In the genomic region with DNA sequence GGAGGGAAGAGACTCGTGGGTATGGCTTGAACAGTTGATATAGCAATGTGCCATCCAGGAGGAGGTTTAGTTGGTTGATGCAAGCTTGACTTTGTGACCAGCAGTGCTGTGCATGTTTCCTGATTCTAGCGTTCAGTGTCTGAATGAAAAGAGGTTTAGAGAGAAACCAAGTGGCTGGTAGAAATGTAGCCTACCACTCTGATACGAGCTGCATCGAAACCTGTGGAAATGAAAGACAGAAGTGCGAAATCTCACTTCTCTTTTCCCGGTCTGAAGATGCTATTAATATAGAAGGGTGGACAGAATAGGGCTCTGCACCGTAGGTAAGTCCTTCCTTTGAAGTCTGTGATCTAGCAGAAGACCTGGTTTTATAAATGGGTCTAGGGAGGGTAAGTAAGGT, we compare ENCODE assay signal across 1 mouse cellular context.
A peak's percentile ranks its signal among the peaks of the same experiment; 100 is the strongest.
TF ChIP-seq lines count a peak whose summit lies in the region.

No protein-coding gene starts in this region.

TF ChIP-seq in CH12.LX, 34 proteins besides CTCF, POLR2A, EP300 and RAD21 (continued from another document):
- 0 out of 2 replicates have a peak, but pooled peaks have one; percentile 47 for TF ChIP-seq ZMIZ1 (IDR thresholded peaks at IDR 0.05; ENCODE audit: low read depth, low read length)
- TF ChIP-seq HCFC1 (IDR thresholded peaks at IDR 0.05; ENCODE audit: low read depth, low read length) = peak; percentile 18; the same call in 1 of the 2 replicates
- peak; percentile 53; the same call in 1 of the 2 replicates for TF ChIP-seq E2F4 (IDR thresholded peaks at IDR 0.05; ENCODE audit: insufficient replicate concordance, low read depth, low read length)
- TF ChIP-seq JUND (conservative IDR thresholded peaks at IDR 0.05; ENCODE audit: low read depth, low read length) = peak; percentile 49; the same call in 1 of the 2 replicates
- peak; percentile 70 for TF ChIP-seq TBP (conservative IDR thresholded peaks at IDR 0.05; ENCODE audit: low read depth, low read length)
- no peak for TF ChIP-seq GABPA (IDR thresholded peaks at IDR 0.05; ENCODE audit: insufficient replicate concordance, low read depth, low read length)
- no peak for TF ChIP-seq POLR2AphosphoS2 (IDR thresholded peaks at IDR 0.05; ENCODE audit: low read depth, low read length)
- TF ChIP-seq USF2 (conservative IDR thresholded peaks at IDR 0.05; ENCODE audit: low read depth, low read length) = no peak
- no peak for TF ChIP-seq CHD1 (IDR thresholded peaks at IDR 0.05; ENCODE audit: low read depth, low read length)
- TF ChIP-seq MAZ (IDR thresholded peaks at IDR 0.05; ENCODE audit: low read depth, low read length) = peak; percentile 83
- peak; percentile 79 for TF ChIP-seq BHLHE40 (IDR thresholded peaks at IDR 0.05; ENCODE audit: low read depth, low read length)
- TF ChIP-seq MEF2A (IDR thresholded peaks at IDR 0.05; ENCODE audit: borderline replicate concordance, low read depth, low read length) = peak; percentile 98
